Mouse (Mus musculus): ENCODE measurements around the gene Slc25a39. TPM values are rescaled to one million over a fixed set of nuclear protein-coding genes. Genes with fewer than 3 reads are reported as not detected.
A peak's percentile ranks its signal among the peaks of the same experiment; 100 is the strongest.

Gene Slc25a39
- polyA plus RNA-seq, 1 experiment from 2014 or later, result 189 TPM

DNA sequence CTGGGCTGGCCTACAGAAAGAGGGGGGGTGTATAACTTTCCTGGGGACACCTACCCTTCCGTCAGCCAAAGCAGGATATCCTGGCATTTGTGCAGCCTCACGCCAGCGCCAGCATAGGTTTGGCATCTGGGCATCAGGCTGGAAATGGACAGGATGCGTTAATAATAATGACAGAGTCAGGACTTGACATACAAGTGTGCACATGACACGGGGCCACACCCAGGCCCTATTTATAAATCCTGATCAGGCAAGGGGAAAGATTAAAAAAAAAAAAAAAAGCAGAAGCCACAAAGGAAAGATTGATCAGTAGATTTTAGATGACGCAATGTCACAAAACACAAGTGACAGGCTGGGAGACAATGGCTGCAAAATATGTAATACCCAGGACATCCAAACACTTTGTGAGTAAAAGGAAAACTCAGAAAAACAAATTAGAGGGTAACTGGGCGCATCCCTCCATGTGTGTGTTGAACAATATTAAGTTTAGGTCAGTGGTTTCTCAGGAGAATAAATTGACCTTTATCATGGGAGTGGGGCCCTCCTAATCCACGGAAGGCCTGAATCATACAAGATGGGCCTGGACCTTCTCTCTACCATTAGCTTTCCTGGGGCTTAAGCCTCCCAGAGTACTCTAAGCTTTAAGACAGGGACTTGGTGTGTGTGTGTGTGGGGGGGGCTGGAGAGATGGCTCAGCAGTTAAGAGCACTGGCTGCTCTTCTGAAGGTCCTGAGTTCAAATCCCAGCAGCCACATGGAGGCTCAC, 18.0 kb upstream of the Slc25a39 start:
- 69% methylated on average over 8 of the region's 8 CpGs for WGBS
- H3K27me3 ChIP-seq (ENCODE audit: control insufficient read depth, insufficient read depth, low read length), result no peaks in the 10 kb centered on the region
- H3K36me3 ChIP-seq (ENCODE audit: control insufficient read depth, insufficient read depth, low read length), result no peaks in the 10 kb centered on the region
- no peak overlapping the region for H3K4me2 ChIP-seq (replicated peaks; ENCODE audit: low read depth)
- no peak for TF ChIP-seq EP300 (optimal IDR thresholded peaks at IDR 0.05)
- TF ChIP-seq CTCF (IDR thresholded peaks at IDR 0.05; ENCODE audit: low read depth), result no peak
- H3K4me3 ChIP-seq (ENCODE audit: low read depth, low read length), result no peak overlapping the region
- H3K27ac ChIP-seq (replicated peaks), result no peak overlapping the region
- no peaks in the 10 kb centered on the region for H3K4me1 ChIP-seq (replicated peaks; ENCODE audit: control insufficient read depth, insufficient read depth)
- ATAC-seq (ENCODE audit: low FRiP score, low TSS enrichment) (no peak), DNase-seq (ENCODE audit: low spot score) (no peak)
- no peak overlapping the region for H3K9ac ChIP-seq (ENCODE audit: low read length)
- H3K9me3 ChIP-seq (ENCODE audit: control insufficient read depth, low read length), result no peaks in the 10 kb centered on the region

DNA sequence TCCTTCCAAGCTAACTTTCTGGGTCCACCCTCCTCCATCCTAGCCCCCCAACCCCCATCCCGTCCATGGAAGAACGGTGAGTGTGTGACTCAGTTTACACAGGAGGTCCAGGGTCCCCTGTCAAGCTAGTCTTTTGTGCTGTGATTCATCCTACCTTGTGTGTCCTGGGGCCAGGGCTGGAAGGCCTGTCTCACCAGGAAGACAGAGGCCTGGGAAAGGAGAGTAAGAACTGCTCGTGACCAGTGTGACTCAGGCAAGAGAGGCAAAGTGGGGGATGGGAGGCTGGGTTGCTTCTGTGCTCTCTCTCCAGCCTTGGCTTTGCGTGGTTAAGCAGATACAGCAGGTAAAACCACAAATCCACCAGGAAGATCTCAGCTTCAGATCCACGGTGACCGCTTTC, 16.9 kb upstream of the Slc25a39 start:
- Histone ChIP-seq H3K27me3 (ENCODE audit: control insufficient read depth, insufficient read depth, low read length) (no peaks in the 10 kb centered on the region), H3K4me2 (replicated peaks; ENCODE audit: low read depth) (no peak overlapping the region), H3K27ac (replicated peaks) (no peak overlapping the region; the same call in 1 of the 2 replicates), H3K4me1 (replicated peaks; ENCODE audit: control insufficient read depth, insufficient read depth) (no peaks in the 10 kb centered on the region), H3K9ac (ENCODE audit: low read length) (no peak overlapping the region), H3K36me3 (ENCODE audit: control insufficient read depth, insufficient read depth, low read length) (no peaks in the 10 kb centered on the region), H3K4me3 (ENCODE audit: low read depth, low read length) (no peak overlapping the region), H3K9me3 (ENCODE audit: control insufficient read depth, low read length) (no peaks in the 10 kb centered on the region)
- ATAC-seq (ENCODE audit: low FRiP score, low TSS enrichment), result peak; percentile 71
- DNase-seq (ENCODE audit: low spot score), result no peak
- TF ChIP-seq CTCF (IDR thresholded peaks at IDR 0.05; ENCODE audit: low read depth) (no peak), EP300 (optimal IDR thresholded peaks at IDR 0.05) (no peak)
- 66% methylated on average over 6 of the region's 6 CpGs for WGBS

DNA sequence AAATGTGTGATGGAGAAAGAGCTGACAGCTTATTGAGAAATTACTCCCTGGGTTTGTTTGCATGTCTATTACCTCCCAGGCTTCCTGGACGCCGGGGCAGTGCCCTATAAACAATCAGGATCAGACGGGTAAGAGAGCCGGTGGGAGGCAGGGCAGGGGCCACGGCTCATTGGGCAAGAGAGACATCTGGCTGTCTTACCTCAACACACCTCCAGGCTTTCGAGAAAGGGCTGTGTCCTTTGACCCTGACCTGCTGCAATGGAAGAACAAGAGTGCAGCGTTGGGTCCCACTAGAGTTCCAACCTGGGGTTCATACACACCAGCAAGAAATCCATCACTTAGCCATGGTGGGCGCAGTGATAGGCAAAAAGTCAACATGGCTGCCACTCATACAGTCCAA, 13.8 kb upstream of the Slc25a39 start:
- Histone ChIP-seq H3K4me2 (replicated peaks; ENCODE audit: low read depth) (no peak overlapping the region), H3K4me1 (replicated peaks; ENCODE audit: control insufficient read depth, insufficient read depth) (no peaks in the 10 kb centered on the region), H3K27ac (replicated peaks) (no peak overlapping the region), H3K9ac (ENCODE audit: low read length) (no peak overlapping the region), H3K4me3 (ENCODE audit: low read depth, low read length) (no peak overlapping the region), H3K9me3 (ENCODE audit: control insufficient read depth, low read length) (no peaks in the 10 kb centered on the region), H3K27me3 (ENCODE audit: control insufficient read depth, insufficient read depth, low read length) (no peaks in the 10 kb centered on the region), H3K36me3 (ENCODE audit: control insufficient read depth, insufficient read depth, low read length) (no peaks in the 10 kb centered on the region)
- ATAC-seq (ENCODE audit: low FRiP score, low TSS enrichment), result no peak
- no peak for DNase-seq (ENCODE audit: low spot score)
- WGBS, result 48% methylated on average over 8 of the region's 8 CpGs
- TF ChIP-seq EP300 (optimal IDR thresholded peaks at IDR 0.05), result no peak
- no peak for TF ChIP-seq CTCF (IDR thresholded peaks at IDR 0.05; ENCODE audit: low read depth)

DNA sequence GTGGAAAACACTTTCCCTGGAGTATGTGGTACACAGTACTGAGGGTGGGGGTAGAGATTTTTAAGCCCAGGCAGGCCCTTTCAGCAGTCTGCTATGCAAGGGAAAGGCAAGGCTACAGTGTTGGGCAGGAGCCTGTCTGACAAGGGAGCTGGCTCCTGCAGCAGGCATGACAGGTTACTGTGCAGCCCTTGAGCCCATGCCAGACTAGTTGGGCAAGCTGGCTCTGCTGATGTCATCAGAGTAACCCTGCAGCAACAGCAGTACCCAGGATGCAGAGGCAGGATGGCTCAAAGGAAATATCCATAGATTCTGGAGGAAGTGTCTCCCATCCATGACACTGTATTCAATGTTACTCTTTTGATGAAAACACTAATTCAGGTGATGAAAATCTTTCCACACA, 11.1 kb upstream of the Slc25a39 start:
- H3K4me1 ChIP-seq (replicated peaks; ENCODE audit: control insufficient read depth, insufficient read depth), result no peaks in the 10 kb centered on the region
- no peaks in the 10 kb centered on the region for H3K9me3 ChIP-seq (ENCODE audit: control insufficient read depth, low read length)
- ATAC-seq (ENCODE audit: low FRiP score, low TSS enrichment), result no peak
- H3K4me3 ChIP-seq (ENCODE audit: low read depth, low read length), result no peak overlapping the region
- no peak overlapping the region for H3K27ac ChIP-seq (replicated peaks)
- H3K36me3 ChIP-seq (ENCODE audit: control insufficient read depth, insufficient read depth, low read length), result no peaks in the 10 kb centered on the region
- no peak overlapping the region for H3K9ac ChIP-seq (ENCODE audit: low read length)
- H3K4me2 ChIP-seq (replicated peaks; ENCODE audit: low read depth), result no peak overlapping the region
- no peaks in the 10 kb centered on the region for H3K27me3 ChIP-seq (ENCODE audit: control insufficient read depth, insufficient read depth, low read length)
- no peak for TF ChIP-seq CTCF (IDR thresholded peaks at IDR 0.05; ENCODE audit: low read depth)
- no peak for TF ChIP-seq EP300 (optimal IDR thresholded peaks at IDR 0.05)
- DNase-seq (ENCODE audit: low spot score), result no peak

DNA sequence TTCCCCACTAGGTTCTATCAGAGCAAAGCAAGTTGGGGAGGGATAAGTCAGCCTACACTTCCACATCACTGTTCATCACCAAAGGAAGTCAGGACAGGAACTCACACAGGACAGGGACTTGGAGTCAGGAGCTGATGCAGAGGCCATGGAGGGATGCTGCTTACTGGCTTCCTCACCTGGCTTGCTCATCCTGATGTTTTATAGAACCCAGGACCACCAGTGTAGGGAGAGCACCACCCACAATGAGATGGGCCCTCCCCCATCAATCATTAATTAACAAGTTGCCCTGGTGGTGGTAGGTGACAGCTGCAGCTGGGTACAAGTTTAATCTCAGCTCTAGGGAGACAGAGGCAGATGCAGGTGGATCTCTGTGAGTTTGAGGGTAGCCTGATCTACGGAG, 9.4 kb upstream of the Slc25a39 start:
- ATAC-seq (ENCODE audit: low FRiP score, low TSS enrichment) (no peak), DNase-seq (ENCODE audit: low spot score) (no peak)
- WGBS, result 74% methylated on average over 1 of the region's 1 CpGs
- Histone ChIP-seq H3K27ac (replicated peaks) (no peak overlapping the region), H3K4me1 (replicated peaks; ENCODE audit: control insufficient read depth, insufficient read depth) (no peaks in the 10 kb centered on the region), H3K27me3 (ENCODE audit: control insufficient read depth, insufficient read depth, low read length) (no peaks in the 10 kb centered on the region), H3K36me3 (ENCODE audit: control insufficient read depth, insufficient read depth, low read length) (no peaks in the 10 kb centered on the region), H3K9ac (ENCODE audit: low read length) (no peak overlapping the region), H3K4me2 (replicated peaks; ENCODE audit: low read depth) (no peak overlapping the region), H3K9me3 (ENCODE audit: control insufficient read depth, low read length) (no peaks in the 10 kb centered on the region), H3K4me3 (ENCODE audit: low read depth, low read length) (no peak overlapping the region)
- TF ChIP-seq EP300 (optimal IDR thresholded peaks at IDR 0.05) (no peak), CTCF (IDR thresholded peaks at IDR 0.05; ENCODE audit: low read depth) (no peak)

DNA sequence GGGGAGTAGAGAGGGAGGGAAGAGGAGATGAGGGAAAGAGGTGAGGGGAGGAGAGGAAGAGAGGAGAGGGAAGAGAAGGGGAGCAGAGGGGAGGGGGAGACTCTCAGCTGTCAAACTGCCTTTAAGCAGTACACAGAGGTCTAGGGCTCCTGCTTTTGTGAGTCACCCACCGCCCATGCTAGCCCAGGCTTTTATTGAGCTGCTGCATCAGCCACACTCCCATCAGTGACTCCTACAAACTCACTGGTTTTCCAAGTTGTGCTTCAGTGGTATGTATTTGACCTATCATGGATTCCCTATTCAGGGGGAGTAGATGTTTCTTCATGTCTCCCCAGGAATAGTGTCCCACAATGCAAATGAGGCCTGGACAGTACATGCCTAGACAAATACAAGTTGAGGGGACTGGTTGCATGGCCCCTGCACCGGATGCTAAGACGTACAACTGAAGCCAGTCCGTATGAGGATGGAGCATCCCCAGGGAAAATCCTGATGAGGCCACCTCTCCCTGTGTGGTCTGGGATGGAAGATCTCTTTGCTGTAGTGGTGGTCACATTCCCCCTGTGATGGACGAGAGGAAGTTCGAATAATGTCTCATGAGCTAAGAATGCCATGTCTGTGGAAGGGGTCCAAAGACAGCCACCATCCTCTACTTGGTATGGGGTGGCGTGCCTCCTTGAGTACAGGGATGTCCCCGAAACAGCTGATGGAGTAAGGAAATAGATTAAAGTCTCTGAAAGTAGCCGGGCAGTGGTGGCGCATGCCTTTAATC, 7.5 kb upstream of the Slc25a39 start:
- Histone ChIP-seq H3K27me3 (ENCODE audit: control insufficient read depth, insufficient read depth, low read length) (no peaks in the 10 kb centered on the region), H3K4me1 (replicated peaks; ENCODE audit: control insufficient read depth, insufficient read depth) (no peaks in the 10 kb centered on the region), H3K36me3 (ENCODE audit: control insufficient read depth, insufficient read depth, low read length) (no peaks in the 10 kb centered on the region), H3K27ac (replicated peaks) (no peak overlapping the region), H3K4me3 (ENCODE audit: low read depth, low read length) (no peak overlapping the region), H3K9ac (ENCODE audit: low read length) (no peak overlapping the region), H3K9me3 (ENCODE audit: control insufficient read depth, low read length) (no peaks in the 10 kb centered on the region), H3K4me2 (replicated peaks; ENCODE audit: low read depth) (no peak overlapping the region)
- 60% methylated on average over 10 of the region's 10 CpGs for WGBS
- no peak for DNase-seq (ENCODE audit: low spot score)
- TF ChIP-seq CTCF (IDR thresholded peaks at IDR 0.05; ENCODE audit: low read depth) (no peak), EP300 (optimal IDR thresholded peaks at IDR 0.05) (no peak)
- no peak for ATAC-seq (ENCODE audit: low FRiP score, low TSS enrichment)
